Mouse (Mus musculus): ENCODE data around the gene Map6d1.
A peak's percentile ranks its signal among the peaks of the same experiment; 100 is the strongest.

Gene Map6d1

DNA sequence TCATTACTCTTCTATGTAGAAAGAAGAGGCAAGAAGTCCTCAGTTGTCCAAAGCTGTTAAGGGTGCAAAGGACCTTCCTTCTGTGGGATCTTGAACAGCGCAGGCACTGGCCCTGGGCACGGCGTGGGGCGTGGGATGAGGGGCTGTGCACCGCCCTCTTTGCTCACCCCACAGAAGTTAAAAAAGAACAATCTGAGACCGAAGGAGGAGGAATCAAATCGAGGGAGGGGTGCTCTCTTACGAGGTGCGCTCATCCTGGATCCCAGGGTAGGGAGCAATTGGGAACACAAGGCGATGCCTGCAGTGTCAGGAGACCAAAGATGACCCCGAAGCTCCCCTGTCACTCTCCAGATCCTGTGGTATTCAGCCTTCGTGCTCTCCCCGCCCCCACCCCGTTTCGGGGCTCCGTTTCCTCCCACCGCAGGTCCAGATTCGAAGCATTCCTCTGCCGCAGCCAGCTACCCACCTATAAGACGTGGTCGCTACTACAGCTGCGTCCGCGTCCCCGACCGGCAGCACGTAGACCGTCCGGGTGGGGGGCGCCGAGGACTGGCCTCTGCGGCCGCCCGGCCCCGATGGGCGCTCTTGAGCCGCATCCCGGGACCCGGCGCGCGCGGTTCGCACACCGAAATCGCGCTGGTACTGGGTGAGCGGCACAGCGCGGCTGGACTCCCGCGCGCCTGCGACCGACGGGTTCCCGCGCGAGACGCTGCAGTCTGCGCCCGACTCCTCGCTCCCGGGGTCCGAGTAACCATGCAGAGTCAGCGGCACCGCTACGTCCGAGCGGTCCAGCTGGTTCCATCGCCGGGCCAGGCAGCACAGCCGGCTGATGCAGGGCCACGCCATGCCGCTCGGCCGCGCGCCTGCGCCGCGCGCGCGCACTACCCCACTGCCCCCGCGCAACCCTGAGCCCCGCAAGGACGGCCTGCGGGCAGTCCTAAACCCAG is at the start of gene Map6d1:
Gene Map6d1 (minus strand): TSS at position 891 of the 947 bp plus-strand sequence.
- no peak for DNase-seq (ENCODE audit: low read depth)

DNA sequence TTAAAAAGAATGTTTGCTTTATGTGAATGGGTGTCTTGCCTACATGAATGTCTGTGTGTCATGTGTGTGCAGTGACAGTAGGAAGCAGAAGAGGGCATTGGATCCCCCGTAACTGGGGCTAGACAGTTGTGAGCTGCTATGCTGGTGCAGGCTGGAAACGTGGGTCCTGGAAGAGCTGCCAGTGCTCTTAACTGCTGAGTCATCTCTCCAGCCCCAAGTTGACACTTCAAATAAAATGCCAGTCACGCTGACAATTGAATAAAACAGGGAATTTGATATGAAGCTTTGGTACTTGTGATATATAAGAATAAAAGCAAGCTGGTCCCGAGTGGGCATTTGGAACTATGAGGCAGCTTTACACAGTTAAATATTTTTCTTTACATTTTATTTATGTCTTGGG is 39.1 kb upstream of the Map6d1 start:
- no peak for DNase-seq (ENCODE audit: low read depth)

DNA sequence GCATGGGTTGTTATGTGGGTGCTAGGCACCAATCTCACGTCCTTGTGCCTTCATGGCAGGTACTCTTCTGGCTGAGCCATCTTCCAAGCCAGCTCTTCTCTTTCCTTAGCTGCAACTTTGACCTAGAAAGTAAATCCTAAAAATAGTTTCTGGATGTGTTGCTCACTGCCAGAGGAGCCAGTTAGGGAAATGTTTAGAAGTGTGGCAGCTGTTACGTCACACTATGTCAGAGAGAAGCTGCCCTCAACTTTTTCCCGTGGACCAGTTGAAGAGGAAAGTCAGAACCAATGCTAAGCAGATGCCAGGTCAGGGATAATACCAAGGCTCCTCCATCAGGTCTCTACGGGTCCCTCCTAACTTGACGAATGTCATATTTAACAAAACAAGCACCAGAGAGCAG is 38.2 kb upstream of the Map6d1 start:
- DNase-seq (ENCODE audit: low read depth) = no peak

- DNase-seq (ENCODE audit: low read depth) = no peak
These were observed 31.8 kb upstream of the Map6d1 start for GRCm38 (mm10) chr16:20272994-20273393.

DNA sequence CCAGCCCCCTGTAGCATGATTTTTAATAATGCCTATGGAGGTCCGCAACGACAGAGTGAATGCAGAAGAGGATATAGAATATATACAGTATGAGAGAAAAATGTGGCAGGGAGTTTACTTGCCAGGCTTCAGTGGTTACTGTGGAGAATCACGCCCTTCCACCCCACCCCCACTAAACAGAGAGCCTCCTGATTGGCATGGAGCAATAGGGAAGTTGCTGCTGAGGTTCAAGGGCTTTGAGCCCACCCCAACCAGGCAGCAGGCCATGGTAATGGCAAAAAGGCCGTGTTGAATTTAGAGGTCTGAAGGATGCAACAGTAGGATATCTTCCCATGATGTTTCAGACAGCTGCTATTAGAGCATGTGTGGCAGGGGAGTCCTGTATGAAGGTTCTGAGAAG is 30.2 kb upstream of the Map6d1 start:
- DNase-seq (ENCODE audit: low read depth) = no peak

- DNase-seq (ENCODE audit: low read depth) = no peak
These were observed 23.9 kb upstream of the Map6d1 start for GRCm38 (mm10) chr16:20265089-20265488.

DNA sequence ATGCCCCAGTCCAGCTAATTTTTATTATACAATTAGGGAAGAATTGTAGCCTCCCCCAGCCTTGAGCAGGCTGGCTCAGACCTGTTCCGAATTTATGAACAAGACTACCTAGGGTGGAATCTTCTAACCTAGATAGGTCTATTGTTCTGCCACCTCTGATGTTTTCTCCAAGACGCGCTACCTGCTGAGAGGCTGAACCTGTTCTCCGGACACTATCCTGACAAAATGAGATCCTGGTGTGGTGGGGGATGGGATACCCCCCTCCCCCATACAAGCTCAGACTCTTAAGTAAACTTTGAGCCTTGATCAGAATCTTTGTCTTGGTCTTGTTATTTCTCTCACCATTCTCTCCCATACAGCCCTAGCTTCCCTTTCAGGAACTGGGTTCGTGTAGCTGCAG is 16.8 kb upstream of the Map6d1 start:
- DNase-seq (ENCODE audit: low read depth) = no peak

- DNase-seq (ENCODE audit: low read depth) = no peak
These were observed 7.5 kb upstream of the Map6d1 start for GRCm38 (mm10) chr16:20248442-20249174.

GRCm38 (mm10) chr16:20247103-20247502 is 5.9 kb upstream of the Map6d1 start:
- DNase-seq (ENCODE audit: low read depth) = no peak

DNA sequence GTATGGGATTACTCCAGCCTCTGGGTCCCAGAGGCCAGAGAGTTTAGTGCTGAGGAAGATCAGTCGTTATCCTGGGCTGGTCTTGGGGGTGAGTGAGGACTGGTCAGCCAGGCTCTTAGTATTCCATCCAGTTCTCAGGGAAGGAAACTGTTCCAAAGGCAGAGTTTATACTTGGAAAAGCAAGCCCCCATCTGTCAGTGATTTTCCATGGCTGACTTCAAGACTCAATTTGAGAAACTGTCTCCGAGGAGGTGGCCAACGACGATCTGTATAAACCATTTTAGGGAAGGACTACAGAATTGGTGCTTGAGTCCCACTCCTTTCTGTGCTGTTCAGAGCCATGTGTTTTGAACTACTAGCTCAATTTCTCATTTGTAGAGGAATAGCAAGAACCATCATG is 2.5 kb downstream of the Map6d1 start:
- no peak for DNase-seq (ENCODE audit: low read depth)

DNA sequence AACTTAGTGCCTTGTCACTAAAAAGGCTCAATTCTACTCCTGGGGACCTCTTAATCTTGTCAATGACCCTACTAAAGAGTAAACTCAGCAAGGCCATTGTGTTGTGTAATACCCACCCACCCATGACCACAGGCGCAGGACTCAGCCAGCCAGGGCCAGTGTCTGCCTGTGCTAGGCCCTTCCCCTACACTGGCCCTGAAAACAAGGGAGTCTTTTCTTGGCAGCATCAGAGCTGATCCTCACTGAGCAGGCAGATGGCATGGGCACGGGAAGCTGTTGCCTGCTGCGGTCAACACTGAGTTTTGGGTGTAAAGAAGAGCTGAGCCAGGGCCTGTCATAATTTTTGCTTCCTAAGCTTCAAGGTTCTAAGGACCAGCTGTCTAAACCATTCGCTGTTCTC is 3.7 kb downstream of the Map6d1 start:
- no peak for DNase-seq (ENCODE audit: low read depth)

DNA sequence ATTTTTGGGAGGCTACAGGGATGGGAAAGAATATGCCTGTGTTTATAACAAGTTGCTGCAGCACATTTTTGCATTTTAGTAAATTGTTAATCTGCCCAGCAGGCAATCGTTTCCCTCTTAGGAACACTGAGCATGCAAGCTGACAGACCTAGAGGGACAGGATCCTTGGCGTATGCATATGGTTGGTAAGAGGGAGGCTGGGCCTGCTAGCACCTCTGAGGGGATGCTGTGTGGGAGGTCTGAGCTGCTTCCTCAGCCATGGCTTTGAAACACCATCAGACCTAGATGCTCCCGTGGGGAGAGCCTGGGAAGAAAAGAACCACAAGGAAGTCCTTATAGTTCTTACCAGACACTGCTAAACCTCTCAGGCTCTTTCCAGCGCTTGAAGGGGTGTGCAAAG is 6.8 kb downstream of the Map6d1 start:
- no peak for DNase-seq (ENCODE audit: low read depth)

DNA sequence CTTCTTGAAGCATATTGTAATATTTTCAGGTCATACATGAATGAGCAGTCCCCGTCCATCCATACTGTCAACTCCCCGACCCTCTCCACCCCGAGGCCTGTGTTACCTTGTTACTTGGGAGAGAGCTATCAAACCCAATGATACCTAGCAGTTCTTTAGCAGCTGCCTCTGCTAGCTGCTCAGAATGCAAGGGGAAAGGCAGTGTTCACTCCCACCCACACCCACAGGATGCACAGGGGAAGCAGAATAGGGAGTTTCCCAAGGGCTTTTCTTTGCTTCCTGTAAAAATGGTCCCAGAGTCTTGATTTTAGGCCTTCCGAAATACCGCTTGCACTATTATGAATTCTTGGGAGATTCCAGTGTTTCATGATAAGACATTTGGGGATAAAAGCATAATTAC is 13.0 kb downstream of the Map6d1 start:
- no peak for DNase-seq (ENCODE audit: low read depth)

- DNase-seq (ENCODE audit: low read depth) = no peak
These were observed 13.7 kb downstream of the Map6d1 start for GRCm38 (mm10) chr16:20227504-20227903.

DNA sequence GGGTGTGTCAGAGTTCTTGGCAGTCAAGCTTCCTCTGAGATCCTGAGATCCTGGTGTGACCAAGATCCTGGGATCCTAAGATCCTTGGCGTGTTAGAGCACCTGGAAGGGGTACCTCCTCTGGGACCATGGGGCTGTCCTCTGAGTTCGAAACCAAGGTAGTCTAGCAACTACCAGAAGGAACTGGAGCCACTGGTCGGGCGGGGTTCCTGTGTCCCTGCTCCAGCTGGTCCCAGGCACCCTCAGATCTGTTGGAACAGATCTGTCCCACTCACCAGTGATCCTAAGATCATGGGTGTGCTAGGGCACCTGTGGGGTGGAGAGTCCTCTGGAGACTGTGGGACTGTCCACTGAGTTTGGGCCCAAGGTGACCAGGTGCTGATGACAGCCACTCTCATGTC is 14.5 kb downstream of the Map6d1 start:
- no peak for DNase-seq (ENCODE audit: low read depth)

GRCm38 (mm10) chr16:20222726-20223125 is 18.4 kb downstream of the Map6d1 start:
- DNase-seq (ENCODE audit: low read depth) = no peak

DNA sequence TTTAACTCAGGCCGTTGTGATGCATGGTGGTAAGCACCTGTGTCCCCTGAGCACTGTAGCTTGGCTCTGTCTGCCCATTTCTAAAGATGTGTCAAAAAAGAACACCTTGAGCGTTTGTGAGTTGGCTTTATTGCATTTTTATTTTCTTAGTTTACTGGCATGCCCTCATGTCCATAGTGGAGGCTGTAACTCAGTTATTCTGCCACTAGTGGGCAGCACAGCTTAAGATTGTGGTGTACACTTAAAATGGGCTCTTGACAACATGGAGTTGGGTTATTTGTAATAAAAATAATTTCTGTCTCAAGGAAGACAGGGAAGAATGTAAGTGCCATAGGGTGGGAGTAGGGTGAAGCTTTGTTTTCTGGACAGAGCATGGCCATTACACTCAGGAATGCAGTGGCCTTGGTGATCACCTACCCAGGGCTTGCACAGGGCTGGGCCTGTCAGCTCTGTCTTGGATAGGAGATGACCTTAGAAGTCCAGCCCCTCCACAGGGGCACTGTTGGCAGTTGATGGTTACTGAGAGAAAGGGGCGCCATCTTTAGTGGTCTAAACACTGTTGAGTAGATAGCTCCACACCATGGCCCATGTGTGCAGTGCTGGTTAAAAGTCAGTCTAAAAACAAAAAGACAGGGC is 27.4 kb downstream of the Map6d1 start:
- DNase-seq (ENCODE audit: low read depth) = peak; percentile 59

- DNase-seq (ENCODE audit: low read depth) = no peak
These were observed 41.5 kb downstream of the Map6d1 start for GRCm38 (mm10) chr16:20199501-20200201.

GRCm38 (mm10) chr16:20196962-20197361 is 44.2 kb downstream of the Map6d1 start:
- no peak for DNase-seq (ENCODE audit: low read depth)

- no peak for DNase-seq (ENCODE audit: low read depth)
These were observed 45.6 kb downstream of the Map6d1 start for GRCm38 (mm10) chr16:20195546-20195945.

DNA sequence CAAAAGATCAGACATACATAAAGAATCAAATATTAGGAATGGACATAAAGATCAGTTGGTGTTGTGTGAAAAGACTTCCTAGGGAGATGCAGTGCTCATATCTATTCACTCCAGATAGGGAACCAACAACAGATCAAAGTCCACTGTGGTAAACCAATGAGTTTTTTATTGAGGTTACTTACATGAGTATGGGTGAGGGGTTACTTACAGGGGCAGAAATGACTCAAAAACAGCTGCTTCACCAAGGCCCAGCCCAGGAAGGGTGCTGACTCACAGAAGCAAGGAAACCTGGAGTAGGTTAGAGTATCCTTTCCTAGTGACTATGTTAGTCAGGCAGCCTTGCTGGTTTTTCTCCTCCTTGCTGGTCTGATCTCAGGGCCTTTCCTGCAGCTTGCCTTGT is 49.1 kb downstream of the Map6d1 start:
- no peak for DNase-seq (ENCODE audit: low read depth)
